Mouse (Mus musculus) macrophage (primary cell): ENCODE results near the gene Ppl. TPM values are rescaled to one million over a fixed set of nuclear protein-coding genes. Genes with fewer than 3 reads are reported as not detected.

Experiments
- H3K27ac ChIP-seq: fragments of 350-480 bp; formaldehyde crosslinking; 2 replicates; pipeline ENCODE4 v1.9.0; 2021
- H3K36me3 ChIP-seq: fragments of 350-480 bp; formaldehyde crosslinking; 2 replicates; pipeline ENCODE4 v1.9.0; 2021; ENCODE audit errors: inconsistent target
- H3K4me3 ChIP-seq: fragments of 350-480 bp; formaldehyde crosslinking; 2 replicates; pipeline ENCODE4 v1.9.0; 2021; ENCODE audit errors: inconsistent target
- H3K79me2 ChIP-seq: fragments of 350-480 bp; formaldehyde crosslinking; 2 replicates; pipeline ENCODE4 v1.9.0; 2021; ENCODE audit errors: inconsistent target
- WGBS: methylation state at CpG from one replicate; pipeline ENCODE4 v1.1.7; 2026; ENCODE audit warnings: inconsistent platforms; ENCODE audit not compliant: missing documents; 5-methylcytosine and 5-hydroxymethylcytosine counted together
- polyA plus RNA-seq: library from polyadenylated mRNA; stranded (reverse); fragments of 250-400 nt; gene quantifications from 3 replicates; pipeline ENCODE4 v1.2.4, GENCODE M21; 2018; ENCODE audit warnings: inconsistent platforms

The Ppl gene
- polyA plus RNA-seq, 1 experiment from 2014 or later: not detected

DNA sequence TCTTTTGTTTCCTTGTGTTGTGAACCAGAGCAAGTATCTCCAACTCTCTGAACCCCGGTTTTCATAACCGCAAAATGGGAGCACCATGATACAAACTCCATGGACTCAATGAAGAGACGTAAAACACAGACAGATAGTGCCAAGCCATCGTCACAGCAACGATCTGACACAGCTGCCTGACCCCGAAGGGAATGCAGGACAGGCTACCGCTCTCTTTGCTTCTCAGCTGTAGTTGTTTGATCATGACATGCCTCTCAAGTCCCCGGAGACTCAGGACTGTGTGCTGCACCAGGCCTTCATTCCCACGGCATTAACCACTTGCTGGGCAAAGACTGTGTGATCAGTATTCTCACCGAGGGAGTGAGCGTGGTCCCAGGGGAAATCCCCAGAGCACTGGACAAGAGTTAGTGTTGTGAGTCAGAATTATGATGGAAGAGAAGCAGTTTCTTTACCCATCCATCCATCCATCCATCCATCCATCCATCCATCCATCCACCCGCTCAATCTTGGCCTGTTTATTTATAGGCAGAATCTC lies 4.9 kb upstream of the Ppl start:
- 94% methylated on average over 12 of the region's 12 CpGs for WGBS
- Histone ChIP-seq H3K36me3 (no peaks in the 10 kb centered on the region), H3K27ac (no peak overlapping the region), H3K4me3 (no peak overlapping the region), H3K79me2 (no peaks in the 10 kb centered on the region)

GRCm38 (mm10) chr16:5136505-5136904 lies 4.3 kb upstream of the Ppl start:
- Histone ChIP-seq H3K27ac (no peak overlapping the region), H3K36me3 (no peaks in the 10 kb centered on the region), H3K79me2 (no peaks in the 10 kb centered on the region), H3K4me3 (no peak overlapping the region)
- 55% methylated on average over 4 of the region's 4 CpGs for WGBS

- WGBS: 60% methylated on average over 8 of the region's 8 CpGs
- H3K36me3 ChIP-seq: no peaks in the 10 kb centered on the region
- no peak overlapping the region for H3K27ac ChIP-seq
- H3K4me3 ChIP-seq: no peak overlapping the region
- H3K79me2 ChIP-seq: no peaks in the 10 kb centered on the region
Measured at GRCm38 (mm10) chr16:5135551-5136261, 3.5 kb upstream of the Ppl start.

GRCm38 (mm10) chr16:5134623-5135330 lies 2.6 kb upstream of the Ppl start:
- H3K27ac ChIP-seq: no peak overlapping the region
- WGBS: 78% methylated on average over 14 of the region's 14 CpGs

DNA sequence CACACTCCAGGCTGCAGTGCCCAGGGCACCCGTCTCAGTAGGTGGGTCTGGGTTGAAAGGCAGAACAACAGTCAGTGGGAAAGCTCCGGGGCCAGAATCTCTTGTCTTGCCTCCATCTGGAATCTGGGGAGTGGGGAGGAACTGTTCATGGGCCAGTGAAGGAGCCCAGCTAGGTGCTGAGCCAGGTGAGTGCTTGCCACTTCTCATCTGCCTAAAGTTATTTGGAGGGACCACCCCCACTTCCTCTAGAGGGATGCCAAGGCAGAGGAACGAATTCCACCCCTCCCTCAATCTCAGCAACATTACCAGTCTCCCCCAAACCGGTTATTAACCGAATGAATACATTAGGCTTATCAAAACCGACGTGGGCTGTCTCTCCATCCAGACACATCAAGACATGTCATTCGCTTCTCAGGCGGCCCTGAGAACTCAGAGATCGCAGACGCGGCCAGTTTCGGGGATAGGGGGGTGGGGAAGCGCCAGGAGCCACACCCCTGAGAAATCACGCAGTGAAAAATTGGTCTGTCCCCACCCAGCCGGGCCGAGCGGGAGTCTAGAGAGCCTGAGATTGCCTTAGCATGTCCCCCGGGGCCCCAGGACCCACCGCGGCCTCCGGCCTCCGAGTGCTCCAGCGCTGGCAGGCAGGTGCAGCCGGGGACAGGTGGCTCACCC lies 834 bp downstream of the Ppl start:
- 4% methylated on average over 25 of the region's 25 CpGs for WGBS
- Histone ChIP-seq H3K36me3 (no peaks in the 10 kb centered on the region), H3K79me2 (no peaks in the 10 kb centered on the region), H3K27ac (no peak overlapping the region), H3K4me3 (no peak overlapping the region)

More at GRCm38 (mm10) chr16:5134623-5135330, 2.6 kb upstream of the Ppl start:
- Histone ChIP-seq H3K4me3 (no peak overlapping the region), H3K36me3 (no peaks in the 10 kb centered on the region), H3K79me2 (no peaks in the 10 kb centered on the region)

- no peak overlapping the region for H3K4me3 ChIP-seq
- WGBS: 5% methylated on average over 4 of the region's 4 CpGs
- H3K79me2 ChIP-seq: no peaks in the 10 kb centered on the region
Measured at GRCm38 (mm10) chr16:5130766-5131165, 1.5 kb downstream of the Ppl start.

GRCm38 (mm10) chr16:5130196-5130595 lies 2.0 kb downstream of the Ppl start:
- Histone ChIP-seq H3K79me2 (no peaks in the 10 kb centered on the region), H3K36me3 (no peaks in the 10 kb centered on the region), H3K4me3 (no peak overlapping the region), H3K27ac (no peak overlapping the region)
- WGBS: 90% methylated on average over 2 of the region's 2 CpGs

More at GRCm38 (mm10) chr16:5130766-5131165, 1.5 kb downstream of the Ppl start:
- Histone ChIP-seq H3K36me3 (no peaks in the 10 kb centered on the region), H3K27ac (no peak overlapping the region)

GRCm38 (mm10) chr16:5123476-5123875 lies 8.7 kb downstream of the Ppl start:
- 76% methylated on average over 5 of the region's 6 CpGs for WGBS
- Histone ChIP-seq H3K27ac (no peak overlapping the region), H3K4me3 (no peak overlapping the region), H3K79me2 (no peaks in the 10 kb centered on the region), H3K36me3 (no peaks in the 10 kb centered on the region)

GRCm38 (mm10) chr16:5119845-5120244 lies 12.4 kb downstream of the Ppl start:
- no peak overlapping the region for H3K27ac ChIP-seq
- H3K79me2 ChIP-seq: no peaks in the 10 kb centered on the region
- WGBS: 84% methylated on average over 4 of the region's 4 CpGs
- H3K36me3 ChIP-seq: no peaks in the 10 kb centered on the region
- H3K4me3 ChIP-seq: no peak overlapping the region

GRCm38 (mm10) chr16:5119385-5119784 lies 12.8 kb downstream of the Ppl start:
- H3K36me3 ChIP-seq: no peaks in the 10 kb centered on the region
- H3K79me2 ChIP-seq: no peaks in the 10 kb centered on the region
- H3K27ac ChIP-seq: no peak overlapping the region
- H3K4me3 ChIP-seq: no peak overlapping the region
- 83% methylated on average over 4 of the region's 4 CpGs for WGBS

GRCm38 (mm10) chr16:5113582-5113981 lies 18.6 kb downstream of the Ppl start:
- 91% methylated on average over 2 of the region's 2 CpGs for WGBS

GRCm38 (mm10) chr16:5113002-5113550 lies 19.1 kb downstream of the Ppl start:
- no peak overlapping the region for H3K4me3 ChIP-seq
- no peaks in the 10 kb centered on the region for H3K36me3 ChIP-seq
- no peaks in the 10 kb centered on the region for H3K79me2 ChIP-seq
- 71% methylated on average over 4 of the region's 4 CpGs for WGBS
- no peak overlapping the region for H3K27ac ChIP-seq

More at GRCm38 (mm10) chr16:5113582-5113981, 18.6 kb downstream of the Ppl start:
- Histone ChIP-seq H3K36me3 (no peaks in the 10 kb centered on the region), H3K27ac (no peak overlapping the region), H3K79me2 (no peaks in the 10 kb centered on the region), H3K4me3 (no peak overlapping the region)

- WGBS: 83% methylated on average over 3 of the region's 3 CpGs
- Histone ChIP-seq H3K27ac (no peak overlapping the region), H3K4me3 (no peak overlapping the region), H3K79me2 (no peaks in the 10 kb centered on the region), H3K36me3 (no peaks in the 10 kb centered on the region)
Measured at GRCm38 (mm10) chr16:5111021-5111420, 21.2 kb downstream of the Ppl start.

- Histone ChIP-seq H3K4me3 (no peak overlapping the region), H3K79me2 (no peaks in the 10 kb centered on the region), H3K36me3 (no peaks in the 10 kb centered on the region), H3K27ac (no peak overlapping the region)
- WGBS: 95% methylated on average over 6 of the region's 7 CpGs
Measured at GRCm38 (mm10) chr16:5109877-5110276, 22.3 kb downstream of the Ppl start.
